12 mouse cellular contexts compared by ENCODE assay signal in genomic region chr12:100989780-100990288, GRCm38 (mm10). TPM values are rescaled to one million over a fixed set of nuclear protein-coding genes. Genes with fewer than 3 reads are reported as not detected.
A peak's percentile ranks its signal among the peaks of the same experiment; 100 is the strongest.
DNase-seq lines count a peak whose midpoint lies in the region; ATAC-seq and TF ChIP-seq lines count a peak whose summit lies in the region.
"Had no signal": no experiment of that assay in that cellular context is flagged by ENCODE, and none has a peak within 500 bp of the region (broad histone marks: within the 10 kb centered on the region; RNA-seq: fewer than 3 reads in every experiment).

No protein-coding gene starts in this region.

- H3K36me3 ChIP-seq in liver, adult 2 months (ENCODE audit: control insufficient read depth, insufficient read depth, low read length), result no peaks in the 10 kb centered on the region
- H3K36me3 ChIP-seq in liver, embryonic 11.5 days (ENCODE audit: control insufficient read depth, insufficient read depth, low read length), result no peaks in the 10 kb centered on the region
- H3K36me3 ChIP-seq in forebrain, embryonic 10.5 days (replicated peaks), result peaks cover 17% of the 10 kb centered on the region
- H3K36me3 ChIP-seq in hindbrain, embryonic 14.5 days (replicated peaks; ENCODE audit: control insufficient read depth, insufficient read depth), result no peaks in the 10 kb centered on the region
- H3K36me3 ChIP-seq in midbrain, embryonic 14.5 days (ENCODE audit: control insufficient read depth, insufficient read depth, low read length), result no peaks in the 10 kb centered on the region

- no peak for TF ChIP-seq CTCF in liver, adult 2 months (IDR thresholded peaks at IDR 0.05; ENCODE audit: low read depth, low read length)

- WGBS in liver, adult 2 months, result 65% methylated on average over 4 of the region's 4 CpGs
- 74% methylated on average over 4 of the region's 4 CpGs for WGBS in liver, embryonic 11.5 days
- 69% methylated on average over 4 of the region's 4 CpGs for WGBS in forebrain, embryonic 10.5 days
- 47% methylated on average over 4 of the region's 4 CpGs for WGBS in hindbrain, embryonic 14.5 days
- 51% methylated on average over 4 of the region's 4 CpGs for WGBS in midbrain, embryonic 14.5 days

- H3K79me2 ChIP-seq in liver, adult 2 months (ENCODE audit: control insufficient read depth, insufficient read depth, low read length), result 0 out of 2 replicates have a peak, but pooled peaks cover 3% of the 10 kb centered on the region

- no peaks in the 10 kb centered on the region for H3K4me1 ChIP-seq in liver, adult 2 months (ENCODE audit: control insufficient read depth, insufficient read depth, low read length)
- H3K4me1 ChIP-seq in liver, embryonic 11.5 days (replicated peaks; ENCODE audit: control insufficient read depth, insufficient read depth, low read length), result peaks cover 2% of the 10 kb centered on the region
- H3K4me1 ChIP-seq in forebrain, embryonic 10.5 days, result peaks cover 78% of the 10 kb centered on the region
- H3K4me1 ChIP-seq in hindbrain, embryonic 14.5 days (replicated peaks; ENCODE audit: control insufficient read depth, insufficient read depth, low read length), result peaks cover 42% of the 10 kb centered on the region
- H3K4me1 ChIP-seq in midbrain, embryonic 14.5 days (ENCODE audit: control insufficient read depth, insufficient read depth, low read length), result peaks cover 38% of the 10 kb centered on the region

- no peak for TF ChIP-seq POLR2A in liver, adult 2 months (IDR thresholded peaks at IDR 0.05; ENCODE audit: extremely low read depth, insufficient read depth, low read length)

- DNase-seq in liver, adult 2 months (ENCODE audit: extremely low read depth, low read depth, low spot score), result peak; percentile 56
- no peak for DNase-seq in liver, embryonic 11.5 days (ENCODE audit: low spot score)
- no peak for DNase-seq in forebrain, embryonic 10.5 days (ENCODE audit: extremely low spot score, low spot score)
- DNase-seq in hindbrain, embryonic 14.5 days (ENCODE audit: low spot score), result no peak
- DNase-seq in midbrain, embryonic 14.5 days, result no peak
- no peak for DNase-seq in right cerebral cortex, postnatal 14 days
- no peak for DNase-seq in heart, postnatal 4 days
- no peak for DNase-seq in right cerebral cortex, postnatal 25 days
- DNase-seq: adrenal gland, postnatal 36 days had no signal

- no peaks in the 10 kb centered on the region for H3K9me3 ChIP-seq in liver, embryonic 11.5 days (ENCODE audit: control insufficient read depth, low read length)
- no peaks in the 10 kb centered on the region for H3K9me3 ChIP-seq in forebrain, embryonic 10.5 days
- H3K9me3 ChIP-seq in hindbrain, embryonic 14.5 days (ENCODE audit: control insufficient read depth, low read length), result no peaks in the 10 kb centered on the region
- H3K9me3 ChIP-seq in midbrain, embryonic 14.5 days (ENCODE audit: control insufficient read depth, low read length), result no peaks in the 10 kb centered on the region

- H3K4me2 ChIP-seq in liver, embryonic 11.5 days, result no peak overlapping the region
- H3K4me2 ChIP-seq in hindbrain, embryonic 14.5 days (replicated peaks), result no peak overlapping the region
- peak overlapping the region; percentile 15 for H3K4me2 ChIP-seq in midbrain, embryonic 14.5 days (ENCODE audit: low read length)

- no peaks in the 10 kb centered on the region for H3K27me3 ChIP-seq in liver, adult 2 months (ENCODE audit: control insufficient read depth, insufficient read depth, low read length)
- H3K27me3 ChIP-seq in liver, embryonic 11.5 days (replicated peaks; ENCODE audit: control insufficient read depth, insufficient read depth, low read length), result no peaks in the 10 kb centered on the region
- H3K27me3 ChIP-seq in forebrain, embryonic 10.5 days (ENCODE audit: poor library complexity, severe bottlenecking), result 0 out of 2 replicates have a peak, but pooled peaks cover 4% of the 10 kb centered on the region
- no peaks in the 10 kb centered on the region for H3K27me3 ChIP-seq in hindbrain, embryonic 14.5 days (ENCODE audit: control insufficient read depth, insufficient read depth, low read length)
- H3K27me3 ChIP-seq in midbrain, embryonic 14.5 days (ENCODE audit: control insufficient read depth, insufficient read depth, low read length), result no peaks in the 10 kb centered on the region
- H3K27me3 ChIP-seq: Patski had no signal

- no peak for ATAC-seq in liver, embryonic 11.5 days (replicated peaks; ENCODE audit: low FRiP score)
- ATAC-seq in hindbrain, embryonic 14.5 days (ENCODE audit: low FRiP score), result no peak
- ATAC-seq in midbrain, embryonic 14.5 days (ENCODE audit: low FRiP score, low TSS enrichment), result peak; percentile 7; the same call in 1 of the 2 replicates
- ATAC-seq: Patski had no signal

- no peak overlapping the region for H3K9ac ChIP-seq in liver, adult 2 months (ENCODE audit: low read depth, low read length)
- no peak overlapping the region for H3K9ac ChIP-seq in liver, embryonic 11.5 days (ENCODE audit: low read depth, low read length)
- no peak overlapping the region for H3K9ac ChIP-seq in hindbrain, embryonic 14.5 days
- no peak overlapping the region for H3K9ac ChIP-seq in midbrain, embryonic 14.5 days (replicated peaks; ENCODE audit: low read length)
- H3K9ac ChIP-seq: liver, embryonic 14.5 days had no signal

- no peak overlapping the region for H3K27ac ChIP-seq in liver, adult 2 months (replicated peaks; ENCODE audit: insufficient read depth, low read depth, low read length)
- H3K27ac ChIP-seq in liver, embryonic 11.5 days (ENCODE audit: low read depth, low read length), result no peak overlapping the region
- peak overlapping the region; percentile 80 for H3K27ac ChIP-seq in forebrain, embryonic 10.5 days
- peak overlapping the region; percentile 20; the same call in 1 of the 2 replicates for H3K27ac ChIP-seq in hindbrain, embryonic 14.5 days
- H3K27ac ChIP-seq in midbrain, embryonic 14.5 days (replicated peaks; ENCODE audit: low read depth, low read length), result peak overlapping the region; percentile 66
- H3K27ac ChIP-seq: liver, embryonic 14.5 days; stomach, postnatal 0 days had no signal

- no peak overlapping the region for H3K4me3 ChIP-seq in liver, adult 2 months (ENCODE audit: insufficient read depth, low read depth, low read length)
- H3K4me3 ChIP-seq in liver, embryonic 11.5 days (ENCODE audit: low read depth, low read length), result no peak overlapping the region
- H3K4me3 ChIP-seq in forebrain, embryonic 10.5 days, result no peak overlapping the region
- H3K4me3 ChIP-seq in hindbrain, embryonic 14.5 days (replicated peaks; ENCODE audit: low read length), result no peak overlapping the region
- no peak overlapping the region for H3K4me3 ChIP-seq in midbrain, embryonic 14.5 days (replicated peaks; ENCODE audit: low read depth, low read length)

RNA-seq across cellular contexts. Expression of gene Ccdc88c, which starts 39.0 kb away (rescaled TPM):
- 1.3 and 1.7 TPM in 2 replicates for total RNA-seq in liver, adult 2 months (2014; rRNA removed)
- polyA plus RNA-seq in liver, adult 2 months (2012; rRNA removed), result 0.58 and 1.1 TPM in 2 replicates
- polyA plus RNA-seq in liver, embryonic 11.5 days (2014; fragmentation: Nextera tagmentation; extraction: Ambion mirVana), result 11.8 and 13.3 TPM in 2 replicates
- 19.8 and 22.6 TPM in 2 replicates for polyA plus RNA-seq in forebrain, embryonic 10.5 days (2016; fragmentation: Nextera tagmentation; extraction: Ambion mirVana)
- 11.1 and 13.3 TPM in 2 replicates for polyA plus RNA-seq in hindbrain, embryonic 14.5 days (2014; fragmentation: Nextera tagmentation; extraction: Ambion mirVana)
- 14.0 and 16.7 TPM in 2 replicates for polyA plus RNA-seq in midbrain, embryonic 14.5 days (2014; fragmentation: Nextera tagmentation; extraction: Ambion mirVana)
- total RNA-seq in heart, postnatal 4 days (2021), result 10 to 100 TPM; 10.9 to 11.4 TPM

Comparison
In these comparisons a context has a peak if more than half of its experiments do, and no peak if none do; other contexts are left out.
1. H3K27ac ChIP-seq: peak in forebrain, embryonic 10.5 days (single experiment), hindbrain, embryonic 14.5 days (single experiment) and midbrain, embryonic 14.5 days (single experiment); none in liver, adult 2 months (single experiment) and liver, embryonic 11.5 days (single experiment).